Mouse (Mus musculus): ENCODE data around the gene Plcl1.

DNA sequence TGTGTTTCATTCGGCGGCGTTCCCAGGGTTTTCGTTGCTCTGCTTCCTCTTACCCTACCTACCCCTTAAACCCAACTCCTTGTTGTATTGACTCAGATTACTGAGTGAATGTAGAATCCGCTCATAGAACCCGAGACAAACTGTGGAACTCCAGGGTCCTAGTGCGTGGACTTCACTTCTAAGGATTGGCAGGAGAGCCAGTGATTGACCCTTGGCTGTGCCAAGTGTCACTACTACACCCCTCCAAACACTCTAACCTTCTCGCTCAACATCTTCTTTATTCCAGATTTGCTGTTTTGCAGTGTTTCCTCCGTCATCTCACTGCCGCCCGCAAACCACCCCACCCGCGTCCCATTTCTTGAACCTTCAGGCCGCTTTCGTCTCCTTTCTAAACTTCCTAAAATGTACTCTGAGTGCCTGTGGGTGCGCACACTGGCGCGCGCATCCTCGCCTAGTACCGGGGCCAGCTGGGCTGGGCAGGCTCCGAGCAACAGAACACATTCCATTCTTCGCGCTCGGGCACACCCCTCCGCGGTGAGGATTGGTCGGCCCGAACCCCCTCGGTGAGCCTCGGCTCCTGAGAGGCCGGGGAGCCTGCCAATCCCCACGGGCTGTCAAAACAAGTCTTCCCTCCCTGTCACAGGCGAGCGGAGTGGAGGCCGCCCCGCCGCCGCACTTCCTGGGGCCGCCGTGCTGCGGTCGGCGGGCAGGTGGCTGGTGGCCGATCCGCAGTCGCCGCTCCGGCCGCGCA is at the start of gene Plcl1:
- no peak for TF ChIP-seq CTCF (IDR thresholded peaks at IDR 0.05; ENCODE audit: control insufficient read depth, insufficient read depth, insufficient read length)
- TF ChIP-seq CEBPB (IDR thresholded peaks at IDR 0.05; ENCODE audit: low read depth): no peak
- no peak for TF ChIP-seq MAX (IDR thresholded peaks at IDR 0.05)
- no peak for TF ChIP-seq USF1 (IDR thresholded peaks at IDR 0.05; ENCODE audit: low read depth)
- TF ChIP-seq MYOG (IDR thresholded peaks at IDR 0.05; ENCODE audit: control insufficient read depth, extremely low read depth, insufficient read length): no peak
